Mouse (Mus musculus) megakaryocyte-erythroid progenitor cell, adult 5 weeks (primary cell): ENCODE results near the gene Cd300ld4. TPM values are rescaled to one million over a fixed set of nuclear protein-coding genes. Genes with fewer than 3 reads are reported as not detected.

ENCODE experiments used
- polyA plus RNA-seq: library from polyadenylated mRNA; stranded (reverse); fragments of >175 nt; gene quantifications from 2 replicates; pipeline ENCODE4 v1.2.3, GENCODE M21; 2012

The Cd300ld4 gene
- polyA plus RNA-seq = not detected in 2 replicates

DNA sequence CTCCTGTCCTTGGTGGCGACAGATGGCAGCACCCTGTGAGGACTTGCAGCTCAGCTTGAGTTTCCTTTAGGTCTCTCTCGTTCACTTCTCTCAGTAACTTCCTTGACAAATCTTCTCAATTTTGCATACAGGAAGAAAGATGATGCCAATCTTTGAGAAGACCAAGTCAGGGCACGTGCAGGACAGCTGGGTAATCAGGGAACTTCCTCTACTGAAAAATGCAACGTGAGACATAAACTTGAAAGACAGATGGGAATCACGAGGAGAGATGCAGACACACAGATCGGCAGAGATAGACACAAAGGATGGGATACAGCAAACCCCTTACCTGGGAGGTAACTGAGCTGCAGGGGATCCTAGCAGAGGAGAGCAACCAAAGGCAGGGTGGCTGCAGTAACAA lies at the start of gene Cd300ld4:
Cd300ld4 (minus strand) TSS at position 101 of the 400 bp plus-strand sequence.

DNA sequence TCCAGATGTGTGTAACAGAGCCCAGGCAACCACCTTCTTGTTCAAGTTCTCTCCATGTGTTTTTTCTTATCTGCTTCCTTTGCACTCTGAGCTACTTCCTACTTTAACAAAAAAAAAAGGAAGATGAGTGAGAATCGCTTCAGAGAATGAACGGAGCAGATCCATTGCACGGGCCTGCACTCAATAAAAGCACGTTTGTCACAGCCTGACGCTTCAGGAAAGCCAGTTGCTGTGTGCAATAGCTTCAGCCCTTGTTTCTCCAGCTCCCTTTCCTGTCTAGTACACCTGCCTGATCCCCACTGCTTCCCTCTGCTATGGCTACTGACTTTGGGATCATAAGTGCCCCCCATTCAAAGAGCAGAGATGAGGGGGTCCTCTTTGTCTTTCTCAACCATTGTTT lies 35.3 kb upstream of the Cd300ld4 start, which contains the start of gene Cd300e:
Cd300e (minus strand) TSS at position 101 of the 400 bp plus-strand sequence.

DNA sequence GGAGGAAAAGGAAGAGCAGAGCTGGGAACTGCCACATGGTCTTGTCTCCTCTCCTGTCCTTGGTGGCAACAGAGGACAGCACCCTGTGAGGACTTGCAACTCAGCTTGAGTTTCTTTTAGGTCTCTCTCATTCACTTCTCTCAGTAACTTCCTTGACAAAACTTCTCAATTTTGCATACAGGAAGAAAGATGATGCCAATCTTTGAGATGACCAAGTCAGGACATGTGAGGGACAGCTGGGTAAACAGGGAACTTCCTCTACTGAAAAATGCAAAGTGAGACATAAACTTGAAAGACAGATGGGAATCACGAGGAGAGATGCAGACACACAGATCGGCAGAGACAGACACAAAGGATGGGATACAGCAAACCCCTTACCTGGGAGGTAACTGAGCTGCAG lies 21.4 kb upstream of the Cd300ld4 start, which contains the start of gene Cd300ld3:
Cd300ld3 (minus strand) TSS at position 151 of the 400 bp plus-strand sequence.

DNA sequence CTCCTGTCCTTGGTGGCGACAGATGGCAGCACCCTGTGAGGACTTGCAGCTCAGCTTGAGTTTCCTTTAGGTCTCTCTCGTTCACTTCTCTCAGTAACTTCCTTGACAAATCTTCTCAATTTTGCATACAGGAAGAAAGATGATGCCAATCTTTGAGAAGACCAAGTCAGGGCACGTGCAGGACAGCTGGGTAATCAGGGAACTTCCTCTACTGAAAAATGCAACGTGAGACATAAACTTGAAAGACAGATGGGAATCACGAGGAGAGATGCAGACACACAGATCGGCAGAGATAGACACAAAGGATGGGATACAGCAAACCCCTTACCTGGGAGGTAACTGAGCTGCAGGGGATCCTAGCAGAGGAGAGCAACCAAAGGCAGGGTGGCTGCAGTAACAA lies 10.9 kb upstream of the Cd300ld4 start, which contains the start of gene Cd300ld5:
Cd300ld5 (minus strand) TSS at position 101 of the 400 bp plus-strand sequence.

DNA sequence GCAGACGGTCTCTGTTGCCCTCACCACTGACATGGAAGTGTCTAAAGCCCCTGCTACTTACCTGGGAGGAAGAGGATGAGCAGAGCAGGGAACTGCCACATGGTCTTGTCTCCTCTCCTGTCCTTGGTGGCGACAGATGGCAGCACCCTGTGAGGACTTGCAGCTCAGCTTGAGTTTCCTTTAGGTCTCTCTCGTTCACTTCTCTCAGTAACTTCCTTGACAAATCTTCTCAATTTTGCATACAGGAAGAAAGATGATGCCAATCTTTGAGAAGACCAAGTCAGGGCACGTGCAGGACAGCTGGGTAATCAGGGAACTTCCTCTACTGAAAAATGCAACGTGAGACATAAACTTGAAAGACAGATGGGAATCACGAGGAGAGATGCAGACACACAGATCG lies 10.7 kb downstream of the Cd300ld4 start, which contains the start of gene Cd300ld2:
Cd300ld2 (minus strand) TSS at position 101 of the 400 bp plus-strand sequence.

DNA sequence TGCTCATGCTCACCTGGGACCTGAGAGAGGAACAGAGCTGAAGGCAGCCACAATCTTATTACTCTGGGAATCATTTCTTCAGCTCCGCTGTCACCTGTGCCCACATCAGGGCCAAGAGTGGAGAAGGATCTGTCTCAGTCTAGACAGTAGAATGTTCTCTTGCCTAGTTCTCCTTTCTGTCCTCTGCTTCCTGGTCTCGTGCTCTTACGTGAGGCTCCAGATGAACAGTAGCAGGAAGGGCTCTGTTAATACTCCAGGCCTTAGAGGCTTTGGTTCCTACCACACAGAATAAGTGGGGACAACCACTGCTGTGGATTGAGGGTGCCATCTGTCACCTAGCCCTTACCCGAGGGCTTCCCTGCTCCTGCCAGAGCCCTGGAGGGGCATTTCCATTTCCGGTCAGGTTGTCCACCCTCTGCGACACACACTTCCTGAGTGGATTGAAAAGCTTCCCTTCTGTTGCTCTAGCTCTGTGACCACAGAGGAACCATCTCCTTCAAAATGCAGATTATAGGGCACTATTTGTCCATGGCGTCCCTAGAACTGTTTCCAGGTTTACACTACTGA lies 25.3 kb downstream of the Cd300ld4 start, which contains the start of gene Cd300c2:
Cd300c2 (minus strand) TSS at position 407 of the 567 bp plus-strand sequence.

DNA sequence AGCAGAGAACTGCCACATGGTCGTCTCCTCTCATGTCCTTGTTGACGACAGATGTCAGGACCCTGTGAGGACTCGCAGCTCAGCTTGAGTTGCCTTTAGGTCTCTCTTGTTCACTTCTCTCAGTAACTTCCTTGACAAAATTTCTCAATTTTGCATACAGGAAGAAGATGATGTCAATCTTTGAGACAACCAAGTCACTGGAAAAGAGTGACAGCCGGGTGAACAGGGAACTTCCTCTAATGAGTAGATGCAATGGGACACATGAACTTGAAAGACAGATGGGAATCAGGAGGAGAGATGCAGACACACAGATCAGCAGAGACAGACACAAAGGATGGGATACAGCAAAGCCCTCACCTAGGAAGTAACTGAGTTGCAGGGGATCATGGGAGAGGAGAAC lies 37.0 kb downstream of the Cd300ld4 start, which contains the start of gene Cd300ld:
Cd300ld (minus strand) TSS at position 130 of the 400 bp plus-strand sequence.

Other genes with a start within 250 kb of the Cd300ld4 start
- 0.23 TPM in 1 of 2 replicates, not detected in the other for gene Btbd17, start 231.1 kb downstream of the Cd300ld4 start, polyA plus RNA-seq
- gene Gpr142, start 228.1 kb downstream of the Cd300ld4 start, polyA plus RNA-seq = not detected in 2 replicates
- 0.14 and 1.2 TPM in 2 replicates for gene Gprc5c, start 175.9 kb downstream of the Cd300ld4 start, polyA plus RNA-seq
- gene Cd300a, start 137.0 kb downstream of the Cd300ld4 start, polyA plus RNA-seq = 1.4 and 1.7 TPM in 2 replicates
- 2.9 and 5.9 TPM in 2 replicates for gene Cd300lb, start 92.6 kb downstream of the Cd300ld4 start, polyA plus RNA-seq
- gene Cd300c, start 57.9 kb downstream of the Cd300ld4 start, polyA plus RNA-seq = 0.15 and 0.78 TPM in 2 replicates
- gene Cd300ld, start 37.1 kb downstream of the Cd300ld4 start, polyA plus RNA-seq = 0.04 TPM in 1 of 2 replicates, not detected in the other
- gene Cd300c2, start 25.1 kb downstream of the Cd300ld4 start, polyA plus RNA-seq = 0.31 TPM in 1 of 2 replicates, not detected in the other
- not detected in 2 replicates for gene Cd300ld2, start 10.8 kb downstream of the Cd300ld4 start, polyA plus RNA-seq
- not detected in 2 replicates for gene Cd300ld5, start 10.8 kb upstream of the Cd300ld4 start, polyA plus RNA-seq
- gene Cd300ld3, start 21.4 kb upstream of the Cd300ld4 start, polyA plus RNA-seq = not detected in 2 replicates
- 0.05 TPM in 1 of 2 replicates, not detected in the other for gene Cd300e, start 35.2 kb upstream of the Cd300ld4 start, polyA plus RNA-seq
- gene Rab37, start 64.4 kb upstream of the Cd300ld4 start, polyA plus RNA-seq = 15.3 and 26.5 TPM in 2 replicates
- gene Cd300lf, start 107.0 kb upstream of the Cd300ld4 start, polyA plus RNA-seq = 0.47 and 1.1 TPM in 2 replicates
- 221 and 253 TPM in 2 replicates for gene Slc9a3r1, start 136.3 kb upstream of the Cd300ld4 start, polyA plus RNA-seq
- 22.5 and 25.3 TPM in 2 replicates for gene Tmem104, start 160.5 kb upstream of the Cd300ld4 start, polyA plus RNA-seq
- gene Nat9, start 160.8 kb upstream of the Cd300ld4 start, polyA plus RNA-seq = 11.7 and 12.6 TPM in 2 replicates
- gene Grin2c, start 240.2 kb upstream of the Cd300ld4 start, polyA plus RNA-seq = 0.05 TPM in 2 replicates